Mouse (Mus musculus) lung, embryonic 15.5 days (tissue): ENCODE measurements at regions not wholly inside any gene's neighbourhood (a gene's known extent, or its start where the extent isn't known, plus 50 kb on each side); places are given as distances from the start of the nearest gene placed in this dataset.

Source experiments
- ATAC-seq: fragments of 200-750 bp; cut with Nextera tagmentation; 2 replicates; pipeline ENCODE4 v1.8.0; 2017; ENCODE audit warnings: moderate number of reproducible peaks, borderline replicate concordance; ENCODE audit not compliant: low FRiP score, low TSS enrichment; ENCODE audit errors: extremely low read depth
- H3K27ac ChIP-seq: fragments of 300-500 bp; sonication (generic); 2 replicates; pipeline ENCODE4 v1.5.1; 2015; ENCODE audit warnings: moderate library complexity, mild to moderate bottlenecking, inconsistent platforms
- H3K27me3 ChIP-seq: fragments of 300-500 bp; sonication (generic); 2 replicates; pipeline ENCODE4 v1.6.1; 2015; ENCODE audit warnings: inconsistent platforms
- H3K36me3 ChIP-seq: fragments of 300-500 bp; sonication (generic); 2 replicates; pipeline ENCODE4 v1.6.1; 2015; ENCODE audit warnings: inconsistent platforms
- H3K4me1 ChIP-seq: fragments of 300-500 bp; sonication (generic); 2 replicates; pipeline ENCODE4 v1.6.1; 2015; ENCODE audit warnings: inconsistent platforms
- H3K4me2 ChIP-seq: fragments of 300-500 bp; sonication (generic); 2 replicates; pipeline ENCODE4 v1.6.1; 2015; ENCODE audit warnings: inconsistent platforms, mild to moderate bottlenecking, moderate library complexity
- H3K4me3 ChIP-seq: fragments of 300-500 bp; sonication (generic); 2 replicates; pipeline ENCODE4 v1.5.1; 2015; ENCODE audit warnings: mild to moderate bottlenecking, inconsistent platforms
- H3K9ac ChIP-seq: fragments of 300-500 bp; sonication (generic); 2 replicates; pipeline ENCODE4 v1.6.1; 2015; ENCODE audit warnings: inconsistent platforms
- H3K9me3 ChIP-seq: fragments of 300-500 bp; sonication (generic); 2 replicates; pipeline ENCODE4 v1.6.1; 2016; ENCODE audit warnings: inconsistent platforms
- WGBS: fragments of 180-500 bp; shearing (Covaris S2); methylation state at CpG from one replicate; pipeline ENCODE4 v1.1.7; 2015; 5-methylcytosine and 5-hydroxymethylcytosine counted together

DNA sequence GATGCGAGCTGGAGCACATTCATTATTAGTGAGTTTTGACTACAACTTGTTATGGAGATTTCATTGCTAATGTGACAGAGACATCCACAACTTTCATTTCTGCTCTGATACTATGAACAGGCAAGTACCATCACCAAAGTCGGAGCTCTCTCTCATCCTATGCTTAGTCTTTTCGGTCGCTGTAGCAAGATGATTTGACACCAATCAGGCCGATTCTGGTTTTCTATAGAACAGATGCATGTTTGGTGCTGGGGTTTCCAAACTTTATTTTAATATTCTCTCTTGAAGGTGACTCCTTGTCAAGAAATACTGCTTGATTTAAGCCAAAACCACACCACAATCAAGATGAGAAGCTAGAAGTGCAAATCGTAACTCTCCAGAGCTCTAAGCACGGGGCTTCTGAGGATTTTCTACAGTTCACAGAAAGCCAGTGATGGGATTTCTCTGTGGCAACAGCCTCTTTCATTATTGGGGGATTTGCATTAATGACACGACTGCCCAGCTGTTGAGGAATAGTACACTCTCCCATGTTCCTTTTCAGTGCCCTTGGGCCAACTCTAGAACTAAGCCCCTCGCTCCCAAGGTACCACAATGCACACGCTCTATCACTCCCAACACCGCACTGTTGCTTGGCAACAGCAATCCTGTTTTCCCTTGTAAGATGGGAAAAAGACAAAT is 434.5 kb downstream of the Gm16223 start:
- Histone ChIP-seq H3K4me1 (no peaks in the 10 kb centered on the region), H3K4me2 (no peak overlapping the region), H3K27ac (no peak overlapping the region), H3K27me3 (no peaks in the 10 kb centered on the region), H3K9ac (no peak overlapping the region), H3K9me3 (no peaks in the 10 kb centered on the region), H3K36me3 (no peaks in the 10 kb centered on the region), H3K4me3 (no peak overlapping the region)
- no peak for ATAC-seq
- 83% methylated on average over 11 of the region's 11 CpGs for WGBS

DNA sequence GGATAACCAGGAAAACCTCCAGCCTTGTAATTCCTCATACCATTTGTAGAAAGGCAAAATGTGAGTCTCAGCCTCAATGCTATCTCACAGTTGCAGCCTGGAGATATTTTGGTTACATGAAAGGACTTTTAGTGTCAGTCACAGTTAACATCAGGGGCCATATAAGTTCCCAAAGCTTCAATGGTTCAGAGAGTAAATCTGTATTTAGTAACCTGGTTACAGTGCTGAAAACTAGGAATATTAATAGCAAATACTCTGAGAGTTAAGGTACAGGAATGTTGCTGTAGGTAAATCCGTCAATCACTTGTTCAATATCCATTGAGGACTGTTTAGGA is 435.0 kb downstream of the Gm16223 start:
- ATAC-seq: no peak
- H3K36me3 ChIP-seq: no peaks in the 10 kb centered on the region
- H3K4me2 ChIP-seq: no peak overlapping the region
- no peak overlapping the region for H3K27ac ChIP-seq
- 86% methylated on average over 1 of the region's 1 CpGs for WGBS
- H3K9ac ChIP-seq: no peak overlapping the region
- no peak overlapping the region for H3K4me3 ChIP-seq
- H3K9me3 ChIP-seq: no peaks in the 10 kb centered on the region
- H3K27me3 ChIP-seq: no peaks in the 10 kb centered on the region
- H3K4me1 ChIP-seq: no peaks in the 10 kb centered on the region

DNA sequence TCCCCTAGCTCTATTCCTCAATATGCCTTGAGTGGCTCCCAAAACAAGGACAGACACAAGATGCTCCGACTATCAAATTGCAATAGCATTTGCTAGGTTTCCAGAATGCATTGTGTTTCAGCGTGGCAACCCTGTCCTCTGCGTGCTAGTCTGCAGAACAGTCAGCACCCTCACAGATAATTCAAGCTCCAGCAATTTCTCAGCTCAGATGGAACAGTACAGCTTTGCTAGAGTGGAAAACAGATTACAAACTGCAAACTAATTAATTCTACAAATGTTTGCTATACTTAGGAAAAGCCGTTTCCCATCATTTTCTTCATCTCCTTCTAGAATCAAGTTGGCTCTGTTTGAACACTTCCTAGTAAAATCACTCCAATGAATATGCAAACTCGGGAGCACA is 441.4 kb downstream of the Gm16223 start:
- H3K4me2 ChIP-seq: no peak overlapping the region
- no peak for ATAC-seq
- no peaks in the 10 kb centered on the region for H3K36me3 ChIP-seq
- WGBS: 71% methylated on average over 5 of the region's 5 CpGs
- H3K27me3 ChIP-seq: no peaks in the 10 kb centered on the region
- no peaks in the 10 kb centered on the region for H3K4me1 ChIP-seq
- H3K4me3 ChIP-seq: no peak overlapping the region
- H3K27ac ChIP-seq: no peak overlapping the region
- no peaks in the 10 kb centered on the region for H3K9me3 ChIP-seq
- no peak overlapping the region for H3K9ac ChIP-seq

DNA sequence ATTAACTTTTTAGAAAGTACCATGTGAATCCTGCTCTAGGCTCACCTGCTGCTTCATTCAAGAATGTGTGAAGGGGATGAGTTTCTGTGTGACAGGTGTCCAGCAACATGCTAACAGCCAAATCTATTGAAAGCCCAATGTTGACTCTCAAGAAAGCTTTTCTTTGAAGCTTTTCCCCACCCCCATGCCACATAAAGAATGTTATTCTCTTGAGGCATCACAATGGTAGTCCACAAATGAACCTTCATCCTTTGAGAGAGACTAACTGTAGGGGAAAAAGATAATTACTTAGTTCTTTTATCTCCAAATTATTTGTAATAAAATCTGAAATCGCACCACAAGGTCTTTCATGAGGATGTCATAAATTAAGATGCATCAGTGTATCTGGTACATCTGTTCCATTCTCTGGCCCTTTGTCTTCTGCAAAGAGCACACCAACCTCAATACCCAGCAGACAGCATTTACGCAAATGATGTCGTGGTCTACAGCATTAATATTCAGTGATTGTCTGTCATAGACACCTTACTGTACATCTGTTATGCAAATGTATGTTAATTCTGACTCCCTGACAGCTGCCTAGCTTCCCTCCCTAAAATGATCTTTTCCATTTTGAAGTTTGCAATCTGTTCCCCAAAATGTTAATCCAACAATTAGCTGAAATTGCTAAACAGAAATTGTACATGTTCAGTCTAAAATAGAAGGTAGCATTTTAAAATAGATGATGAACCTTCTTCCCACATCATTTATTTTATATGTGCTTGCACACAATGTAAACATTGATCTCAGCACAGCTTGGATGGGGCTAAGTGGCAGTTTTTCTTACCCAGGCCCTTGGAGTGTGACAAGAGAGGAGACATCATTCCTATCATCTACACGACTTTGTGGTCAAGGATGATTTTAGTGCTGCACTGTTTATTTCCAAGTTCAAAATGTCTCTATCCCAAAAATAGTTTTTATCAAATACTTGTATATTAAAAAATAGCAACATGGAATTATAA is 455.7 kb downstream of the Gm16223 start:
- no peak overlapping the region for H3K27ac ChIP-seq
- no peak overlapping the region for H3K9ac ChIP-seq
- ATAC-seq: no peak
- WGBS: 66% methylated on average over 4 of the region's 4 CpGs
- H3K9me3 ChIP-seq: no peaks in the 10 kb centered on the region
- H3K36me3 ChIP-seq: no peaks in the 10 kb centered on the region
- H3K4me1 ChIP-seq: no peaks in the 10 kb centered on the region
- H3K4me2 ChIP-seq: no peak overlapping the region
- H3K27me3 ChIP-seq: no peaks in the 10 kb centered on the region
- H3K4me3 ChIP-seq: no peak overlapping the region

DNA sequence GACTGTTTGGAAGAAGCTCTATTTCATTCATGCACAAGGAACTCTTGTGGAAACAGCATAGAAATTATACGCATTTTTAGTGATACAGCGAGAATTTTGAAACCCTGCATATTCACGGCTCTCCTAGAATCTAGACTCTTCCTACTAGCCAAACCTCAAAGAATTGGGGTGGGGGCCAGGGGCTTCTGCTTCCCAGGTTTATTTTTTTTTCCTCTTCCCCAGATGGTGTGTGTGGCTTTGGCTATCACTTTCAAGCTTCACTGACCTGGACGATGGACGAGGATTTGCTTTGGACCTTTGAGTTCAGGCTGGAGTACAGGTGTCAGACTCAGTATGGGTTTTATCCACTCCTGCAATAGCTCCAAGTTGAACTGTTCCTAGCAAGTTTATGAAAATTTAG is 457.7 kb downstream of the Gm16223 start:
- no peak for ATAC-seq
- Histone ChIP-seq H3K4me1 (no peaks in the 10 kb centered on the region), H3K9me3 (no peaks in the 10 kb centered on the region), H3K27me3 (no peaks in the 10 kb centered on the region), H3K4me2 (no peak overlapping the region), H3K27ac (no peak overlapping the region), H3K9ac (no peak overlapping the region), H3K36me3 (no peaks in the 10 kb centered on the region), H3K4me3 (no peak overlapping the region)
- 73% methylated on average over 5 of the region's 5 CpGs for WGBS

DNA sequence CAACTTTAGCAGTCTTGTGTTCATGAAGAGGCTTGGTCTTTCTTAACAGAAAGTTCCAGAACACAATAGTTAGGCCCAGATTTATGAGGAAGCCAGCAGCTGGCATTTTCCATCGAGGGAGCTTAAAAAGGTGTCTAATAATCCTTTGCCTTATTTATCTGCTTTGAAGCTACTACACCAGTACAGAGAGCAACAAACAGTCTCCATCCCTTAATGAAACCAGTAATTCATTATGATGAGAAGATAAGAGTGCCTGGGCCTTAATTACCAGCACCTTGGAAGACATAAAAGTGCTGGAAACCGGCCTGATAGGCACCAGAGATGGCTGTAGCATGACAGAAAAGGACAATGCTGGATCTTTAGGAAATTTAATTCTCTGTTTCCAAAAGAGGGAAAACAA is 492.8 kb downstream of the Gm16223 start:
- Histone ChIP-seq H3K4me1 (no peaks in the 10 kb centered on the region), H3K36me3 (no peaks in the 10 kb centered on the region), H3K4me2 (no peak overlapping the region), H3K9me3 (no peaks in the 10 kb centered on the region), H3K27me3 (no peaks in the 10 kb centered on the region), H3K27ac (no peak overlapping the region), H3K9ac (no peak overlapping the region), H3K4me3 (no peak overlapping the region)
- 67% methylated on average over 2 of the region's 2 CpGs for WGBS
- no peak for ATAC-seq

DNA sequence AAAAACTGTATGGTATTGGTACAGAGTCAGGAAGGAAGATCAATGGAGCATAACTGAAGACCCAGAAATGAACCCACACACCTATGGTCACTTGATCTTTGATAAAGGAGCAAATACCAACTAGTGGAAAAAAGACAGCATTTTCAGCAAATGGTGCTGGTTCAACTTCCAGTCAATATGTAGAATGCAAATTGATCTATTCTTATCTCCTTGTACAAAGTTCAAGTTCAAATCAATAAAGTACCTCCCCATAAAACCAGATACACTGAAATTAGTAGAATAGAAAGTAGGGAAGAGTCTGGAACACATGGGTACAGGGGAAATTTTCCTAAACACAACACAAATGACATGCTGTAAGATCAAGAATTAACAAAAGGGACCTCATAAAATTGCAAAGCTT is 495.6 kb downstream of the Gm16223 start:
- H3K4me1 ChIP-seq: no peaks in the 10 kb centered on the region
- H3K36me3 ChIP-seq: no peaks in the 10 kb centered on the region
- no peaks in the 10 kb centered on the region for H3K9me3 ChIP-seq
- H3K27ac ChIP-seq: no peak overlapping the region
- ATAC-seq: no peak
- no peak overlapping the region for H3K4me2 ChIP-seq
- H3K4me3 ChIP-seq: no peak overlapping the region
- no peaks in the 10 kb centered on the region for H3K27me3 ChIP-seq
- no peak overlapping the region for H3K9ac ChIP-seq

DNA sequence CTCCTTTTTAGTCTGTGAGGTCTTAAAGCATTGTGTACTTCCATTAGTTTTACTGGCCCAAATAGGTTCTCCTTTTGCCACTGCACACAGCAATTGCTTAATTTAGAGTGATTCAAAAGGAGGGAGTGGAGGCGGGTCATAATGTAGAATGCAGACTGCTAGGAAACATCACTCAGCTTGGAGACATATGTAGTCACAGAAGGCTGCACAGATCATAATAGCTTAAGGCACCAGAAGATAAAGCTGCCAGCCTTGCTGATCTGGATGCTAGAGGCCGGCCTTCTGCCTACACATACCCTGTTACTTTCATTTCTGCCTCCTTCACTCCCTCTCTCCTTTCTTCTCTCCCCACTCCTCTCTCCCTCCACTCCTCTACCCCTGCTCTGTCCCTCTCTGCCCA is 508.2 kb downstream of the Gm16223 start:
- Histone ChIP-seq H3K27ac (no peak overlapping the region), H3K36me3 (no peaks in the 10 kb centered on the region), H3K4me1 (no peaks in the 10 kb centered on the region), H3K9me3 (no peaks in the 10 kb centered on the region), H3K4me3 (no peak overlapping the region), H3K27me3 (no peaks in the 10 kb centered on the region), H3K9ac (no peak overlapping the region), H3K4me2 (no peak overlapping the region)
- WGBS: 66% methylated on average over 2 of the region's 2 CpGs
- ATAC-seq: no peak

DNA sequence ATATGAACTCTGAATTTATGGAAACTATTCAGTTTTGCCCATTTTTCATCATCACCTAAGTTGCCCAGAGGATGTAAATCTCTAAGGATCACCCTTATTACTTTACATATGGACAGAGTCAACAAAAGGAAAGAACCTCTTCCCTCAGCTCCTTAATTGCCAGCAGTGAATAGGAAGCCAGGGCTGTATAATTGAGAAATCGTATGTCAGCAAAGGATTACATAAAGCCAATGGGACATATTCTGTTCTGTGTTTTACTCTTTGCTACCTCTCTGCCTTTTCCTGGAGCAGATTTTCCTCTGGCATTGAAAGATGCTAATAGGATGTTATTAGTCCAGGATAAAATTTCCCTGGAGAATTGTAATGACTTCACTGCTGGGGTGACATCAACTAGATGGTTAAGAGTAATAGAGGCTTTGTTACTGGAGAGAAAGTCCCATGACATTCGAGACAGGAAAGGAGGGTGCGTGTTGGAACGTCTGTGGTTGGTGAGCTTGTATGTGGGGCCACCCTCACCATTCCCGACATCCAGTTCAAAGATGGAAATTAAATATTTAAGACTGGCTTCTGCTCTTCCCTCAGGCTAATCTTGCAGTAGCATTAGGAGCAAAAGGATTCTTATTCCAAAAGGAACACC is 510.6 kb downstream of the Gm16223 start:
- H3K4me2 ChIP-seq: no peak overlapping the region
- H3K27ac ChIP-seq: no peak overlapping the region
- no peak overlapping the region for H3K9ac ChIP-seq
- no peaks in the 10 kb centered on the region for H3K27me3 ChIP-seq
- no peaks in the 10 kb centered on the region for H3K9me3 ChIP-seq
- H3K4me1 ChIP-seq: no peaks in the 10 kb centered on the region
- 87% methylated on average over 5 of the region's 5 CpGs for WGBS
- no peak overlapping the region for H3K4me3 ChIP-seq
- no peak for ATAC-seq
- no peaks in the 10 kb centered on the region for H3K36me3 ChIP-seq

DNA sequence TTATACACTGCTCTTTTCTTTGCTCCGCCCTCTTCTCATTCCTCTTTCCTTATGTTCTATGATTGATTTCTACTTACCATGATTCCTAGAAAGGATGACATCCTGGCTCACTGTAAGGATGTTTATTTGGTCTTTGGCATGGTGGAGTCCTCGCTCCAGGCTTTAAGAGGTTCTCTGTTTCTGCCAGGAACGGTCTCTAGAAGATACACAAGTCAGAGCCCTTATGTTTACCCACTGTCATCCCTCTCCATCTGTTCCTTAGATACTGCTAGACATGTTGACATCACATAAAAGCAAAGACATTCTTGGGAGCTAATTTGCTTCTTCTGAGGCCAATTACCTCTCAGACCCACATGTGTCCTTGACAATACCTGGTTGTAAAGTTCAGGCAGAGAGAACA is 552.9 kb downstream of the Gm16223 start:
- no peak overlapping the region for H3K27ac ChIP-seq
- ATAC-seq: no peak
- no peak overlapping the region for H3K9ac ChIP-seq
- H3K9me3 ChIP-seq: no peaks in the 10 kb centered on the region
- H3K36me3 ChIP-seq: no peaks in the 10 kb centered on the region
- 32% methylated on average over 3 of the region's 3 CpGs for WGBS
- no peaks in the 10 kb centered on the region for H3K4me1 ChIP-seq
- no peak overlapping the region for H3K4me3 ChIP-seq
- H3K4me2 ChIP-seq: no peak overlapping the region
- no peaks in the 10 kb centered on the region for H3K27me3 ChIP-seq

DNA sequence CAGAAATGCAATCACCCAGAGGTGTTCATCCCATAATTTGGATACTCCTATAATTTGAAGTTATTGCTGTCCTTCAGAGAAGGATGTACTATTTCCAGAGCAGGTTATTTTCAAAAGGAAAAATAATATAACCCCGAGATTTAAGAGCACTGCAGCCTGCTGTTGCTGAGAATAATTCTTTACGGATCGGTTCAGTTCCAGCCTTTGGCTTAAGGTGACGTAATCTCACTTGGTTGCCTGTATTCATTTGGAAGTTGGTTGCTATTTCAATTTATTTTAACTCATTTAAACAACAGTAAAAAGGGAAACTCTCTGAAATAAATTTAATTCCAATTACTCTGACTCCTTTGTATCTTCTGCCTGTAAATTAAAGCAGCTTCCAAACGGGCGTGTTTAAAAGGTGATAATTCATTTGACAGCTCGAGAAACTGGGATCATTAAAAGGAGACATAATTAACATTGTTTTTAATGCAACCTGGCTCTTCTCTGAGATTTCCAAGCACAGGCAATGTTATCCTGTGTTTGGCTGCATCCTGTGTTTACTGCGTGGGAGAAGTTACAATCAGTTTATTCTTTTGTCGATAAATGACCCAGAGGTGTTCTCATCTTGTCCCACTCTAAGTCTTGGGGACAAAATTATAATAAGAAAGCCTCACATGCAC is 568.5 kb downstream of the Gm16223 start:
- Histone ChIP-seq H3K27me3 (no peaks in the 10 kb centered on the region), H3K4me3 (no peak overlapping the region), H3K27ac (no peak overlapping the region), H3K9ac (no peak overlapping the region), H3K9me3 (no peaks in the 10 kb centered on the region), H3K36me3 (no peaks in the 10 kb centered on the region), H3K4me1 (no peaks in the 10 kb centered on the region), H3K4me2 (no peak overlapping the region)
- WGBS: 84% methylated on average over 9 of the region's 9 CpGs
- ATAC-seq: no peak

DNA sequence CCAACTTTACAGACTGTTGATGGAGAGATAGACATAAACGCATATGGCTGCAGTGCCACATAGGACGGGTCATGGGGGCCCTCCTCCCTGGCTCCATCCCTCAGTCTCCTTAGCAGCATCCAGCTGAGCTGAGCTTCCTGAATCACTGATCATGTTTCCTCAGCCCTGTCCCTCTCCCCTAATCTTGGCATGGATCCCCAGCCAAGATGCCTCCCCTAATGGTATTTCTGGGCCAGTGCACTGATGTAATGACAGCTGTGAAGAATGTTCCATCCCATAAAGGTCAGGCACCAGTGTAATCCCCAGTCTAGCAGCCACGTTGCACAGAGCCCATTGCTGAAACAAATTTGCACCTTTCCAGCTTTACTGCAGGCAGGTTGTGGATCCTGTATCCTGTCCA is 576.5 kb upstream of the Cpeb2 start:
- Histone ChIP-seq H3K4me3 (no peak overlapping the region), H3K36me3 (no peaks in the 10 kb centered on the region), H3K27ac (no peak overlapping the region), H3K4me2 (no peak overlapping the region), H3K9ac (no peak overlapping the region), H3K4me1 (no peaks in the 10 kb centered on the region), H3K27me3 (no peaks in the 10 kb centered on the region), H3K9me3 (no peaks in the 10 kb centered on the region)
- no peak for ATAC-seq
- WGBS: 48% methylated on average over 3 of the region's 3 CpGs
